Mouse (Mus musculus) liver (tissue): ENCODE data around the gene Crnkl1.

Source experiments
- DNase-seq: peaks from one replicate; pipeline ENCODE4 v3.0.0-alpha.2; 2020; ENCODE audit warnings: mixed read lengths

Gene Crnkl1

DNA sequence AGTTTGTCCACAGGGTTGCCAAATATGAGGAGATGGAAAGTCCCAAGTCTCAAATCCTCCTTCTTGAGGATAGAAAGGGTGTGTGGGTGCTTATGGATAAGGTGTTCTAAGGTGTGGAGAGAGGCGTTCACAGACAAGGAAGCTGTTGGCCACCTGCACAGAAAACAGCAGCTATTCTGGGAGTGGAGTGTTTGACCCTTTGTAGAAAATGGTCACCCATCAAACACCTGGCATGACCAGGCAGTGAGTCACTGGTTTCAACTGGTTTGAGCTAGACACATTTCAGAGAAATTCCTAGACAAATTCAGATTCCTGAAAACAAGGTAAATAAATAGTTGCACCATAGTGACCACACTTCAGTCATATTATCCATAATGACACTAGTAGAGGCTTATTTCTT is 62.7 kb downstream of the Crnkl1 start:
- no peak for DNase-seq

GRCm38 (mm10) chr2:145871308-145871707 is 63.5 kb downstream of the Crnkl1 start:
- no peak for DNase-seq
